Mouse (Mus musculus) forebrain, embryonic 15.5 days (tissue): Measurements from ENCODE around the gene Fkbp2. TPM values are rescaled to one million over a fixed set of nuclear protein-coding genes. Genes with fewer than 3 reads are reported as not detected.
A peak's percentile ranks its signal among the peaks of the same experiment; 100 is the strongest.

Source experiments
- ATAC-seq: fragments of 200-750 bp; cut with Nextera tagmentation; replicated peaks from 2 replicates; pipeline ENCODE4 v1.8.0; 2017; ENCODE audit warnings: mild to moderate bottlenecking, moderate TSS enrichment, moderate library complexity
- H3K27ac ChIP-seq: fragments of 300-500 bp; sonication (generic); replicated peaks from 2 replicates; pipeline ENCODE4 v1.5.1; 2015; ENCODE audit warnings: mild to moderate bottlenecking, inconsistent platforms
- H3K27me3 ChIP-seq: fragments of 300-500 bp; sonication (generic); 2 replicates; pipeline ENCODE4 v1.6.1; 2015; ENCODE audit warnings: inconsistent platforms
- H3K36me3 ChIP-seq: fragments of 300-500 bp; sonication (generic); 2 replicates; pipeline ENCODE4 v1.6.1; 2015; ENCODE audit warnings: mild to moderate bottlenecking, inconsistent platforms
- H3K4me1 ChIP-seq: fragments of 300-500 bp; sonication (generic); 2 replicates; pipeline ENCODE4 v1.6.1; 2015; ENCODE audit warnings: inconsistent platforms
- H3K4me2 ChIP-seq: fragments of 300-500 bp; sonication (generic); replicated peaks from 2 replicates; pipeline ENCODE4 v1.6.1; 2015; ENCODE audit warnings: mild to moderate bottlenecking, inconsistent platforms
- H3K4me3 ChIP-seq: fragments of 300-500 bp; sonication (generic); 2 replicates; pipeline ENCODE4 v1.5.1; 2015; ENCODE audit warnings: mild to moderate bottlenecking, inconsistent platforms
- H3K9ac ChIP-seq: fragments of 300-500 bp; sonication (generic); replicated peaks from 2 replicates; pipeline ENCODE4 v1.6.1; 2015; ENCODE audit warnings: mild to moderate bottlenecking, inconsistent platforms
- H3K9me3 ChIP-seq: fragments of 300-500 bp; sonication (generic); 2 replicates; pipeline ENCODE4 v1.6.1; 2016; ENCODE audit warnings: inconsistent platforms
- WGBS: fragments of 180-500 bp; shearing (Covaris S2); methylation state at CpG from one replicate; pipeline ENCODE4 v1.1.7; 2015; ENCODE audit warnings: mixed read lengths; 5-methylcytosine and 5-hydroxymethylcytosine counted together
- polyA plus RNA-seq: library from polyadenylated mRNA; unstranded; fragments of >200 nt; fragmentation: Nextera tagmentation; extraction: Ambion mirVana; gene quantifications from 2 replicates; pipeline ENCODE4 v1.2.1, GENCODE M21; 2015

Gene Fkbp2
- polyA plus RNA-seq, result 83.7 and 90.9 TPM in 2 replicates

DNA sequence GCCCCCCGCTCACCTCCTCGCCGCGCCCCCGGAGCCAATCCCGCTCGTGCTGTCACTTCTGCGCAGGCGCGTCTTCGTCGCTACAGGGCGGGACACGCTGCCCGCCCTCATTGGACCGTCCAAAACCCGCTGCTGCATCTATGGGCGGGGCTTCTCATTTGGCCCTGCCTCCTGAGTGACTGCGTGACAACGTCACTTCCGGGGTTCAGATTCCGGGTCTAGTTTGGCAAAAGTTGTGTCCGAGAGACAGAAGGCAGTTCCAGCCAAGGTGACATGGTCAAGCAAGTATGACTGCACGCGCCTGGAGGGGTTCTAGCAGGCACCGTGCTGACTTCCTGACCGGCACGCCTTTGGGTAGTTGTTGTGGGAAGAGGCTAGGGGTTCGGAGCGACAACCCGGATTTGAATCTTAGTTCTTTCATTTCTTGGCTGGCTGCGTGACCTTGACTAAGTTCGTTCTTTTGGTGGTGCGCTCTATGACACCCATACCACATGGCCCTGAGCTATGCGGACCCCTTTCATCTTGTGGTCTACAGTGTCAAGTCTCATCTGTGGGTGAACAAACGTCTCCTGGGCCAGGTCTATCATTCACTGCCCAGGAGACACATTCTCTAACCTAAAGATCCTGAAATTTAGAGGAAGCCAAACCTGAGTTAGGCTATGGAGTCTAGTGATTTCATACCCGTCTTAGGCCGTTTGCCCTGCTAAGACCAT, at the start of gene Fkbp2:
Gene Fkbp2 (minus strand): TSS at position 121 of the 713 bp plus-strand sequence.
- Histone ChIP-seq H3K4me1 (peaks cover 49% of the 10 kb centered on the region), H3K27ac (peak within 1 kb of the TSS; percentile 96)
- WGBS, result 1% methylated on average over 38 of the region's 38 CpGs

GRCm38 (mm10) chr19:7029531-7029930, 49.2 kb upstream of the Fkbp2 start:
- 95% methylated on average over 5 of the region's 5 CpGs for WGBS
- no peaks in the 10 kb centered on the region for H3K9me3 ChIP-seq
- H3K27me3 ChIP-seq, result no peaks in the 10 kb centered on the region
- ATAC-seq, result no peak
- no peaks in the 10 kb centered on the region for H3K4me1 ChIP-seq
- H3K4me3 ChIP-seq, result no peak overlapping the region
- no peak overlapping the region for H3K27ac ChIP-seq
- peaks cover 97% of the 10 kb centered on the region for H3K36me3 ChIP-seq
- H3K4me2 ChIP-seq, result no peak overlapping the region
- H3K9ac ChIP-seq, result no peak overlapping the region

More for the DNA sequence above, at the start of gene Fkbp2:
- Histone ChIP-seq H3K4me2 (peak within 1 kb of the TSS; percentile 82), H3K4me3 (peak within 1 kb of the TSS; percentile 73), H3K9me3 (no peaks in the 10 kb centered on the region), H3K9ac (peak within 1 kb of the TSS; percentile 69), H3K27me3 (no peaks in the 10 kb centered on the region), H3K36me3 (peaks cover 31% of the 10 kb centered on the region)
- ATAC-seq, result peak; percentile 90

- Histone ChIP-seq H3K9me3 (no peaks in the 10 kb centered on the region), H3K27ac (no peak overlapping the region), H3K36me3 (peaks cover 66% of the 10 kb centered on the region)
Observed at GRCm38 (mm10) chr19:7020224-7020641, 39.9 kb upstream of the Fkbp2 start.

DNA sequence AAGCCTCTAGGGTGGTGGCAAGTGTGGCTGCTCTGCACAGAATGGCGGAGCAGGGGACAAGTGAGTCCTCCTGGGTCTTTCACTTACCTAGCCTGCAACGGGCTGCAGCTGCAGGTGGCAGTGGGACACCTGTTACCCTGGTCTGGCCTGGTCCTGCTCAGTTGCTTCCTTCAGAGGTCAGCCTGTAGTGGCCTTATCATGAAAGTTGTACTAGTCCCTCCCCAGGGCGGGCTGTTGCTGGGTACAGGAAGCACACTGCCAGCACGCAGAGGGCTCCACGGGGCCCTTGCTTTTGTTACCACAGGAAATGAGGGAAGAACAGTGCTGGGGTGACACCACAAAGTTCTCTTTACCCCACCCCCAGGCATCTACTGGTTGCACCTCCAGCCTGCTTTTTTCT, 38.9 kb upstream of the Fkbp2 start, which contains the start of gene Fermt3:
Gene Fermt3 (minus strand): TSS at position 279 of the 400 bp plus-strand sequence.
- Histone ChIP-seq H3K4me1 (no peaks in the 10 kb centered on the region), H3K36me3 (peaks cover 56% of the 10 kb centered on the region), H3K9me3 (no peaks in the 10 kb centered on the region), H3K27ac (no peak within 1 kb of the TSS), H3K4me2 (no peak within 1 kb of the TSS), H3K4me3 (no peak within 1 kb of the TSS), H3K27me3 (no peaks in the 10 kb centered on the region), H3K9ac (no peak within 1 kb of the TSS)
- no peak for ATAC-seq
- WGBS, result 92% methylated on average over 5 of the region's 5 CpGs

More at GRCm38 (mm10) chr19:7020224-7020641, 39.9 kb upstream of the Fkbp2 start:
- H3K4me3 ChIP-seq, result no peak overlapping the region
- WGBS, result 47% methylated on average over 3 of the region's 3 CpGs
- no peak overlapping the region for H3K9ac ChIP-seq
- no peak overlapping the region for H3K4me2 ChIP-seq
- H3K4me1 ChIP-seq, result no peaks in the 10 kb centered on the region
- H3K27me3 ChIP-seq, result no peaks in the 10 kb centered on the region
- ATAC-seq, result no peak

- H3K4me1 ChIP-seq, result no peaks in the 10 kb centered on the region
- no peaks in the 10 kb centered on the region for H3K9me3 ChIP-seq
- H3K4me2 ChIP-seq, result no peak overlapping the region
- no peak overlapping the region for H3K9ac ChIP-seq
- H3K27ac ChIP-seq, result no peak overlapping the region
- H3K36me3 ChIP-seq, result peaks cover 51% of the 10 kb centered on the region
- H3K4me3 ChIP-seq, result no peak overlapping the region
- no peak for ATAC-seq
- no peaks in the 10 kb centered on the region for H3K27me3 ChIP-seq
- WGBS, result 91% methylated on average over 11 of the region's 11 CpGs
Observed at GRCm38 (mm10) chr19:7018546-7018945, 38.2 kb upstream of the Fkbp2 start.

DNA sequence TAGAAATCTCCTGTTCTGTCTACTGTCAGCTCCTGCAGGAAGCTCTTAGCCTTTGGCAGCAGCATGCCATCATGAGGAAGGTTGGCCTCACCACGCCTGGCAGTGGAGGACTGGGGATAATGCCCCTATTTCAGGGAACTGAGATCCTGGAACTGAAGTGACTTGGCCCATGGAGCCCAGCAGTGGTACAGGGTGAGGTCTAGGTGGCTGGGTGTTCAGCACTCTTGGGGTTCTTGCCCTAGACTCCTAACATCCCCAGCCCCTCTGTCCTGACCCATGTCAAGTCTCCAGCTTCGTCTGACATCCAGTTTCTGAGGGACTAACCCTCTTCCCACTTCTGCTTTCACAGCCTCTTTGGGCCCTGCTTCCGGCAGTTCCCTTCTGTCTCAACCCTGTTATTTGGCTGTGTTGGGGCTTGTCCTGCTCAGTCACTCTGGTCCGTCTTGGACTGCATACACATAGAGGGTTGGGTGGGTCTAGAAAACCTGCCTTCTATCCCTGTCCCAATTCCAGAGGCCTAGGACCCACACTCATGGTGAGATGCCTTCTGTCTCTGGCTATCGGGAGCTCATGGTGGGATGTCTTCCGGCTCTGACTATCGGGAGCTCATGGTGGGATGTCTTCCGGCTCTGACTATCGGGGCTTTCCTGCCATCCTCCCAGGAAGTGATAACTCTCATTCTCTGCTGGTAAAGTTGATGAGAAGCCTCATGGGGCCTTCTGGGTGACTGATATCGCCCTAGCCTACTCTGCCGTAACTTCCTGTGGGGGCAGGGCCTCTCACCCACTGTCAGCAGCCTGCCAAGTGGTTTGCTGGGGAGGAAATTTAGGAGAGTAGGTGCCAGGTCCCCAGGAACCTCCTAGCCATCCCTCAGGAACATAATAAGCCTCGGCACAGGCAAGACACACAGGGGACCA, 37.5 kb upstream of the Fkbp2 start:
- WGBS, result 90% methylated on average over 12 of the region's 12 CpGs
- Histone ChIP-seq H3K27ac (no peak overlapping the region), H3K4me2 (no peak overlapping the region), H3K4me1 (no peaks in the 10 kb centered on the region), H3K9ac (no peak overlapping the region), H3K4me3 (no peak overlapping the region), H3K9me3 (no peaks in the 10 kb centered on the region), H3K36me3 (peaks cover 44% of the 10 kb centered on the region), H3K27me3 (no peaks in the 10 kb centered on the region)
- no peak for ATAC-seq

GRCm38 (mm10) chr19:7014481-7015135, 34.3 kb upstream of the Fkbp2 start:
- no peak overlapping the region for H3K4me3 ChIP-seq
- H3K4me1 ChIP-seq, result no peaks in the 10 kb centered on the region
- H3K27me3 ChIP-seq, result no peaks in the 10 kb centered on the region
- H3K9me3 ChIP-seq, result no peaks in the 10 kb centered on the region
- WGBS, result 92% methylated on average over 20 of the region's 20 CpGs
- H3K27ac ChIP-seq, result no peak overlapping the region
- peaks cover 12% of the 10 kb centered on the region for H3K36me3 ChIP-seq
- no peak for ATAC-seq
- H3K4me2 ChIP-seq, result no peak overlapping the region
- H3K9ac ChIP-seq, result no peak overlapping the region

DNA sequence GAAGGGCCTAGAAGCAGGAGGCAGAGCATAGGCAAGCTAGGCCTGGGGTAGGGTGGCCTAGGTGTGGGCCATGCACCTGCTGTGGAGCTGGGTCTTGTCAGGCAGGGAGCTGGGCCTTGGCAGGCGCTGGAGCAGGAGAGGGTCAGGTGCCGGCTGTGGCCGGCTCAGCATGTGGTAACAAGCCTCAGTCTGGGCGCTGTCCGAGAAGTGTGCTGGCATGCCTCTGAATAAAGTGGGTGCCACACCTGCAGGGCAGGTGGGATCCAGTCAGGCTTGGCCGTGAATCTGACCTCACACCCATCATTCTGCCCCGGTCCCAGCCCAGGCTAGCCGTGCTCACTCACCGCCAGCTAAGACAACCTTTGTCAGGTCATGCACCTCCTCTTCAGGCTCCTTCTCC, 33.7 kb upstream of the Fkbp2 start:
- H3K36me3 ChIP-seq, result 0 out of 2 replicates have a peak, but pooled peaks cover 6% of the 10 kb centered on the region
- H3K4me2 ChIP-seq, result no peak overlapping the region
- H3K9me3 ChIP-seq, result no peaks in the 10 kb centered on the region
- H3K9ac ChIP-seq, result no peak overlapping the region
- no peaks in the 10 kb centered on the region for H3K4me1 ChIP-seq
- no peak overlapping the region for H3K4me3 ChIP-seq
- ATAC-seq, result no peak
- no peaks in the 10 kb centered on the region for H3K27me3 ChIP-seq
- H3K27ac ChIP-seq, result no peak overlapping the region
- WGBS, result 90% methylated on average over 9 of the region's 9 CpGs

DNA sequence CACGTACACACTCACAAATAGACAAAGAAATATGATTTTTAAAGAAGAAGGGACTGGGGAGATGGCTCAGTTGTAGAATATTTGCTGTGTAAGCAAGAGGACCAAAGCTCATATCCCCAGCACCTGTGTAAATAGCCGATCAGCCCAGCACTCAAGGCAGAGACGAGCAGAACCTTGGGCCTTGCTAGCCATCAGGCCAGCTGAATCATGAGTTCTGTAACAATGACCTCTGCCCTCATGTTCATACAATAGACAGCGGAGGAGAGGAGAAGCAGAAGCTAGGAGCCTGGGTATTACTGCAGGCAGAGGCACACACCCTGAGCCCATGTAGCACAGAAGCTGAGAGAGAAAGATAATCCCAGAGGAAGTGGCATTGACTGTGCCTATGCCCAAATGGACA, 32.1 kb upstream of the Fkbp2 start:
- H3K4me3 ChIP-seq, result no peak overlapping the region
- no peak for ATAC-seq
- H3K4me2 ChIP-seq, result no peak overlapping the region

GRCm38 (mm10) chr19:7006892-7007593, 26.7 kb upstream of the Fkbp2 start:
- H3K36me3 ChIP-seq, result no peaks in the 10 kb centered on the region
- H3K9ac ChIP-seq, result no peak overlapping the region; the same call in 1 of the 2 replicates
- 86% methylated on average over 9 of the region's 9 CpGs for WGBS
- no peaks in the 10 kb centered on the region for H3K27me3 ChIP-seq
- no peaks in the 10 kb centered on the region for H3K4me1 ChIP-seq
- no peak overlapping the region for H3K4me2 ChIP-seq
- H3K9me3 ChIP-seq, result no peaks in the 10 kb centered on the region
- H3K4me3 ChIP-seq, result no peak overlapping the region
- ATAC-seq, result no peak
- H3K27ac ChIP-seq, result no peak overlapping the region

More for the DNA sequence above, 32.1 kb upstream of the Fkbp2 start:
- Histone ChIP-seq H3K27ac (no peak overlapping the region), H3K4me1 (no peaks in the 10 kb centered on the region), H3K36me3 (0 out of 2 replicates have a peak, but pooled peaks cover 3% of the 10 kb centered on the region), H3K9me3 (no peaks in the 10 kb centered on the region), H3K9ac (no peak overlapping the region), H3K27me3 (no peaks in the 10 kb centered on the region)
- 92% methylated on average over 4 of the region's 4 CpGs for WGBS

DNA sequence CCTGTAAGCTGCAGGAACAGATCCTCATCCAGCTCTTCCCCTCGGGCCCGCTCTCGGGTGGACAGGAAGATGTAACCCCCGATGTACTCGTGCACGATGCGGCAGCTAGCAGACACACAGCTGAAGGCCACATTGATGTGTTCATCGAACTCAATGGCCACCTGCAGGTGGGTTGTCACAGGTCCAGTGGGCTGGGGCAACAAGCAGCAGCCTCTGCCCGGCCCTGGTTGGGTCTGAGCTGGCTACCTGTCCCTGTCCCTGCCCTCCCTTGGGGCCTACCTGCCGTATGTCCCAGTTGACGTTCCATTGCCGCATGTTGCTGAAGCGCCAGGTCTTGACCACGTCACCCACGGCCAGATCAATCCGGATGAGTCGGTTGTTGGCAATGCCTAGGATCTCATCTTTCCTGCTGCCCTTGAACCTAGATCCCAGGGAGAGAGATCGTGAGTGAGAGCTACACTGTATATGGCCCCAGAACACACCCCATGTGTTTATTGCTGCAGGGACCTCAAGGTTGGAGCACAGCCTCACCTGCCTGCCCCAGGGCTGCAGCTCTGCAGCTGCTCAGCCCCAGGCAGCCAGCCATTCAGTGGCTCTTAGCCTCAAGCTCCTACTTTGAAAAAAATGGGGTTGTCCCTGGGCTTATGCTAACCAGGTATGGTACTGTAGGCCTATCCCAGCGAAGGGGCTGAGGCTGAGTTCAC, 19.2 kb upstream of the Fkbp2 start:
- ATAC-seq, result no peak
- WGBS, result 91% methylated on average over 19 of the region's 19 CpGs
- H3K27ac ChIP-seq, result no peak overlapping the region
- H3K4me3 ChIP-seq, result no peak overlapping the region
- no peaks in the 10 kb centered on the region for H3K27me3 ChIP-seq
- H3K9me3 ChIP-seq, result no peaks in the 10 kb centered on the region
- no peak overlapping the region for H3K9ac ChIP-seq
- 0 out of 2 replicates have a peak, but pooled peaks cover 9% of the 10 kb centered on the region for H3K36me3 ChIP-seq
- peaks cover 25% of the 10 kb centered on the region for H3K4me1 ChIP-seq
- H3K4me2 ChIP-seq, result no peak overlapping the region
